Mouse (Mus musculus): Measurements from ENCODE around the gene Ccdc188.

- TF ChIP-seq CTCF (IDR thresholded peaks at IDR 0.05; ENCODE audit: low read depth, low read length): no peak
- TF ChIP-seq POLR2A (IDR thresholded peaks at IDR 0.05; ENCODE audit: extremely low read depth, insufficient read depth, low read length): no peak
These were observed 26.7 kb upstream of the Ccdc188 start for GRCm38 (mm10) chr16:18191006-18191405.
